Mouse (Mus musculus) heart, adult 2 months (tissue): ENCODE measurements around the gene Olfr1246.

Source experiments
- CTCF ChIP-seq: fragments of 200-600 bp; IDR thresholded peaks from 2 replicates; pipeline ENCODE4 v1.8.1; 2022; ENCODE audit warnings: antibody characterized with exemption, mild to moderate bottlenecking, moderate library complexity
- EP300 ChIP-seq: fragments of 200-500 bp; IDR thresholded peaks from 2 replicates; pipeline ENCODE4 v1.6.1; 2011; ENCODE audit warnings: low read depth, low read length, control low read depth; ENCODE audit not compliant: insufficient read depth

DNA sequence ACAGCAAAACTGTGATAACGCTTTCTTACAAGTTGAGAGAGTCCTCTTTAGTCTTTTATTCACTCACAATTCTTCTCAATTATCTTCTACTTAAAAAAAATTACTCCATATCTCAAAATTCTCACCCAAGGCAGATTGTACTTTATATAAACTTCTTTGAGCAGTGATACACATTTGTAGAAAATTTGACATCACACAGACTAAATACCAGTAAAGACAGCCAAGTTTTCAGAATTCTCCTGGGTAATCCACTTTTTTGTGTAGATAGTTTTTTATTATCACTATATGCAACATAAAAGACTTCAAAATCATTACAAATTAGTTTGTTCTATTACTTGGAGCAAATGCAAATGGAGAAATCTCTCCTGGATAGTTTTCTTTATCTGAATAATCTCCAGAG is 14.6 kb downstream of the Olfr1246 start, which contains the start of gene Olfr1245:
- TF ChIP-seq CTCF, result no peak
- no peak for TF ChIP-seq EP300
